Mouse (Mus musculus) ES-CJ7 (cell line): ENCODE data around the gene Mafk.
"Not testable (repeated sequence)": the region's sequence is repeated elsewhere in the genome, so short reads cannot be mapped to it uniquely, and the experiment has no call there.

Experiments used
- DNase-seq: peaks from one replicate; pipeline ENCODE4 v3.0.0; 2011; ENCODE audit warnings: low read depth, low spot score

Gene Mafk

DNA sequence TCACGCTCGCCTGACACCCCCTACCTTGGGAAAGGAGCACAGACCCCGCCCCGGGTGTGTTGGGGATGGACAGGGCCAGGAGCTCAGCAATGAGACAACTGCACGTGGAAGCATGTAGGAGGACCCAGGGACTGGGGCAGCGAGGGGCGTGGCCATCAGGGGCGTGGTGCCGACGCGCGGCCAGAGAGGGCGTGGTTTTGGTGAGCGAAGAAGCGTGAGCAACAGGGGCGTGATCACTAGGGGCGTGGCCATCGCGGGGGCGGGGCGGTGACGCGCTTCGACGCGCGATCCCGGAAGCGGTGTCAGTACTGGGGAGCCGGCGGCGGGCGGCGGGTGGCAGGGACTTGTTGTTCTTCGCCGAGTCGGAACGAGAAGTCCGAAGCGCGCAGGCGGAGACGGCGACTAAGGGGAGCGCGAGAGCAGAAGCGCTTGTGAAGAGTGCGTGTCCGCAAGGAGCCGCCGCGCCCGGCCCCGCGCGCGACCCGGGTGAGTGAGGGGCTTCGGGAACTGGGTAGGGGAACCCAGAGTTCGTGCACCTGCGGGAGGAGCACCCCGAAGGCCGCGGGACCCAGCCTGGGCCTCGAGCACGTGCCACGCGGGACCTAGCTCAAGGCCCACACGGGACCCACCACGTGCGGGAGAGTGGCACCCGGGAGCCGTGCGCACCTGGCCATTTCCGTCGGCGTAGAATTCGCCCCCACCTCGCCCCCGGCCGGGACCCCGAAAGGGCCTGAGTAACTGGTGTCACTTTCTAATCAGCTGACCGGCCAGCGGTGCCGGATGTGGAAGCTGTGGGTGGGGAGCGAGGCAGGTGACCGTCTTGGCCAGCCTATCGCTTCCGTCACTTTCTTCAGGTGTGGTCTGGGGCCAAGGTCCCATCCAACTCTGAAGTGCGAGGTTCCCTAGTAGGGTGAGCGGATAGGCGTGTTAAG is at the start of gene Mafk:
TSS of gene Mafk (plus strand) at position 287 of the 932 bp plus-strand sequence.
- peak; percentile 94 for DNase-seq

DNA sequence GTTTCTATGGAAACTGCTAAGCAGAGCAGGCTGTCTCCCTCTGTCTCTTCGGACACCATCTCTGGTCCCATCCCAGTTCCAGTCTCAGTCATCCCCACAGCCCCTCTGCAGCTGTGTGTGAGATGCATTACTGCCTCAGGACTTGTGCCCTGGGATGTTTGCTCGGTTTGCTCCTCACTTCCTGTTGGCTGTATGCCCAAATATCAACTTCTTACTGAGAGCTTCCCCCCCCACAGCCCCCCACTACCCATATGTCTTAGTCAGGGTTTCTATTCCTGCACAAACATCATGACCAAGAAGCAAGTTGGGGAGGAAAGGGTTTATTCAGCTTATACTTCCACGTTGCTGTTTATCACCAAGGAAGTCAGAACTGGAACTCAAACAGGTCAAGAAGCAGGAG is 48.7 kb upstream of the Mafk start:
- DNase-seq = not testable (repeated sequence)

DNA sequence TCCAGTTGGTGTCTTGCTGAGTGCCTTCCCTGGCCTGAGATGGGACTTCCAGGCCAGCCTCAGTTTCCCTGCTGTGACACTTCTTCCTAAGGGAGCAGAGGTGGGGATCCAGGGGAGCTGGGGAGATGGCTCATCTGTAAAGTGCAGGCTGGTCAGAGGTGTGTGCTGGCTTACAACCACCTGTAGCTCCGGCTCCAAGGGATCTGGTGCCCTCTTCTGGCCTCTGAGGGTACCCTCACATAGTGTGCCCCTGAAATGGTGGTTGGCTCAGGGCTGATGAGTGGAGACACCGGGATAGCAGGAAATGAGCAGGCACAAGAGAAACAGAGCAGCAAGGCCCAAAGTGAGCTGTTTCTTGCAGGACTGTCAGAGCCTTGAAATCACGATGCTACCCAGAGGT is 45.5 kb upstream of the Mafk start:
- DNase-seq = peak; percentile 78

GRCm38 (mm10) chr5:139749413-139750125 is 41.7 kb upstream of the Mafk start:
- DNase-seq = no peak

- DNase-seq = peak; percentile 52
Measured at GRCm38 (mm10) chr5:139750535-139750934, 40.8 kb upstream of the Mafk start.

DNA sequence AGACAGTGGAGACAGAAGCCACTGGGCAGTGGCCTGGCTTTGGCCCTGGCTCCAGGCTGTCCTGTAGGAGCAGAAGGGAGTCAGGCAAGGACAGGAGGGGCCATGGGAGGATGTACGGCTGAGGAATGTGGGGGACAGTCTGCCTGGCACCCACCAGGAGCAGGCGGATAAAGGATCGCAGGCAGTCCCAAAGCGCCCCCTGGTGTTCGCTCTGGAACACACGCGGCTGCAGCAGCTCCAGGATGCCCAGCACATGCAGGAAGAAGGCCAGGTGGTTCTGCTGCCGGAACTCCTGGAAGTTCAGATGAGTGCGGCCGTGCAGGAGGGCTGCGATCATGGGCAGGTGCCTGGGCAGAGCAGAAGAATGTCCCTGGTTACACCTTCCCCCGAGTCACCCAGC is 36.6 kb upstream of the Mafk start:
- DNase-seq = peak; percentile 62

- DNase-seq = no peak
Measured at GRCm38 (mm10) chr5:139756135-139756534, 35.2 kb upstream of the Mafk start.

- no peak for DNase-seq
Measured at GRCm38 (mm10) chr5:139756586-139756985, 34.7 kb upstream of the Mafk start.

- DNase-seq = no peak
Measured at GRCm38 (mm10) chr5:139758096-139758495, 33.2 kb upstream of the Mafk start.

- peak; percentile 69 for DNase-seq
Measured at GRCm38 (mm10) chr5:139764296-139764695, 27.0 kb upstream of the Mafk start.

- DNase-seq = no peak
Measured at GRCm38 (mm10) chr5:139768216-139768615, 23.1 kb upstream of the Mafk start.

DNA sequence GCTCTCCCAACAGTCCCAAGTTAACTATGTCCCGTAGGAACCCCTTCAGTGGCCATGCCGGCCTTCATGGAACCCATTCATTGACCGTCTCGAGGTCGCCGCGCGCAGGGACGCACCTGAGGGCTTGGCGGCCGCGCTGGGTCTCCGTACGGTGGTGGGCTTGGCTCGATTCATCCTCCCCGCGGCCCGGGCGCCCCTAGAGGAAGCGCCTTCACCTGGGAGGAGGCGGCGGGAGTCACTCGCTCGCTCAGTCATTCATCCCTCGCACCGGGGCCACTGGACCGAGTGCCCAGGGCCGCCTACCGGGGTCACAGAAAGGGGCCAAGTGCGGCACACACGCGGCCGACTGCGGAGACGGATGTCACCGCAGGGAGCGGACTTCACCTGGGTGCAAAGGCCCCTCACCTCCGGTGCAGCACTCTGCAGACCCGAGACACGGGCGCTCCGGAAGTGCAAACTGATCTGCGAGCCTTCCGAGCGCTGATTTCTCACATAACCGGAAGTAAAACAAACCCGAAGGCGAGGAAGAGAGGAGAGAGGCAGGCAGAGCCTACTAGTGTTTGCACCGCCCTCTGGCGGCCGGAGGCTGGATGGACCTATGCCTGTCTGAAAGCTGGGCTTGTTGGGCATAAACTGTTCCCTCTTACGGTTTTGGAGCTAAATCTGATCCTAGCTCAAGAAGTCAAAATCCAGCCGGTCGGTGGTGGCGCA is 15.9 kb upstream of the Mafk start, which contains the start of gene Ints1:
TSS of gene Ints1 (minus strand) at position 459 of the 711 bp plus-strand sequence.
- DNase-seq = peak; percentile 97

GRCm38 (mm10) chr5:139776966-139777365 is 14.3 kb upstream of the Mafk start:
- DNase-seq = no peak

DNA sequence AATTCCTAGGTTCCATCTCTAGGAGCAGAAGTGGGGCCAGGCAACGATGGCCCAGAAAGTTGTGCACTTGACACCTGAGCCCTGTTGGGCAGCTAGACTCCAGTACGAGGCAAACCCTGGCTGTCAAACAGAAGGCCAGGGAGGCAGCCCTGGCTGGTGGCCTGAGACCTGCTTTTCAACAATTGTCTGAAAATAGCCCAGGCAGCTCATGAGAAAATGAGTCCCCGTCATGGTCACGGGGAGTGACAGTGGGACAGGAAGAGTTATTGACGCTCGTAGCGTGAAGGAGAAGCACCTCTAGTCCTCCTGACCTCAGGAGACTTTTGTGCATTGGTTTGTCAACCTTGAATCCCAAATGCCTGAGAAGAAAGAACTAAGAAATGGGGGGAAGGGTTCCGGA is 9.9 kb upstream of the Mafk start:
- DNase-seq = no peak

- DNase-seq = no peak
Measured at GRCm38 (mm10) chr5:139789466-139789865, 1.8 kb upstream of the Mafk start.

GRCm38 (mm10) chr5:139792159-139792775 is 954 bp downstream of the Mafk start:
- DNase-seq = no peak

DNA sequence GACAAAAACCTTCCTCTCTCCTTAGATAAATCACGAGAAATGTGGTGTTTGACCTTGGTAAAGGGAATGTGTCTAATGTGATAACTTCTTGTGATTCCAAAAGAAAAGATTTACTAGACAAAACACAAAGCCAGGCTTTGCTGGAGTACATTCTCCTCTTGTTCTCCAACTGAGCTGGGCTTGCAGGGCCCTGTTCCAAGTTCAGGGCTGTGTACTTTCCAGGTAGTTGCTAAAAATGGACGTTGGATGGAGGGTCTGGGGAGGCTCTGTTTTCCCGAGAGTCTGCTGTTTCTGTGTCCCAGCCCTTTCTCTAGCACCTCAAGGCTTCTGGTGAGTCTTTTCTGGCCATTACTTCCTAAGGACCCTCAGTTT is 1.6 kb downstream of the Mafk start:
- no peak for DNase-seq

DNA sequence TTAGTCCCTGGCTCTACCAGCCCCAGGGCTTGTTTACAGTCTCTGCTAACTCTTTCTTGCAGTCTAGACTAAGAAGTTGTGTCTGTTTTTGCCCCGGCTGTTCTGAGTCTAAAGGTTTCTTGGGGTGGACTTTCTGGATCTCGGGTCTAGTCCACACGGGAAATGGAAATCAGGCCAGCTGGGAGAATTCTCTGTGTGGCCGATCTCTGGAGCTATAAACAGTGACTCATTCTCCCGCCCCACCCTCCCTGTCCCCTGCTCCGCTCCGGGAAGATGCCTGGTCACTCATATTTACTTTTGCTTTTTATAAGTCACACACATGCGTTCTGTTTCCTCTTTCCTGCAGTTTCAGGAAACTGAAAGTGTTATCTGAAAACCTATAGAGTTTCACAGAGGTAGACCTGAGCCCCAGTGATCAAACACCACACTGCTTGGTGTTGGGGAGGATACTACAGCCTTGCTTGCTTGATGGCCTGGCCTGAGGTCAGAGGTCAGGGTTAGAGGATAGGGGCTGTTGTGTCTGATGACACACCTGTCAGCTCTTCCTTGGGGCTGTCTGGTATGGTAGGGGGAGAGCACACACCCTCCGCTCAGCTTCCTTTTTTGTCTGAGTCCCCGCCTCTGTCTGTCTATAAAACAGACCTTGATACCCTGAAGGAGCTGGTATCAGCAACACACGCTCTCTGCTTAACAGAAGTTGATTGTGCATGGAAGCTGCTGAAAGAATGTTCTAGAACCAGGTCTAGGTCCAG is 2.2 kb downstream of the Mafk start:
- DNase-seq = no peak

- no peak for DNase-seq
Measured at GRCm38 (mm10) chr5:139794137-139794536, 2.8 kb downstream of the Mafk start.

GRCm38 (mm10) chr5:139794938-139795337 is 3.6 kb downstream of the Mafk start:
- no peak for DNase-seq
